Mouse (Mus musculus) stomach, embryonic 15.5 days (tissue): Measurements from ENCODE around the gene Vtn. TPM values are rescaled to one million over a fixed set of nuclear protein-coding genes. Genes with fewer than 3 reads are reported as not detected.
A peak's percentile ranks its signal among the peaks of the same experiment; 100 is the strongest.

ENCODE experiments used
- ATAC-seq: fragments of 200-750 bp; cut with Nextera tagmentation; 2 replicates; pipeline ENCODE4 v1.8.0; 2017; ENCODE audit warnings: low read depth, moderate number of reproducible peaks, moderate TSS enrichment; ENCODE audit not compliant: insufficient read depth, low FRiP score
- H3K27ac ChIP-seq: fragments of 300-500 bp; sonication (generic); 2 replicates; pipeline ENCODE4 v1.5.1; 2015; ENCODE audit warnings: mild to moderate bottlenecking, inconsistent platforms
- H3K27me3 ChIP-seq: fragments of 300-500 bp; sonication (generic); replicated peaks from 2 replicates; pipeline ENCODE4 v1.6.1; 2015; ENCODE audit warnings: inconsistent platforms
- H3K36me3 ChIP-seq: fragments of 300-500 bp; sonication (generic); 2 replicates; pipeline ENCODE4 v1.6.1; 2015; ENCODE audit warnings: inconsistent platforms
- H3K4me1 ChIP-seq: fragments of 300-500 bp; sonication (generic); 2 replicates; pipeline ENCODE4 v1.6.1; 2015; ENCODE audit warnings: inconsistent platforms
- H3K4me2 ChIP-seq: fragments of 300-500 bp; sonication (generic); 2 replicates; pipeline ENCODE4 v1.6.1; 2015; ENCODE audit warnings: mild to moderate bottlenecking, inconsistent platforms
- H3K4me3 ChIP-seq: fragments of 300-500 bp; sonication (generic); replicated peaks from 2 replicates; pipeline ENCODE4 v1.5.1; 2015; ENCODE audit warnings: inconsistent platforms
- H3K9ac ChIP-seq: fragments of 300-500 bp; sonication (generic); 2 replicates; pipeline ENCODE4 v1.6.1; 2015; ENCODE audit warnings: inconsistent platforms
- H3K9me3 ChIP-seq: fragments of 300-500 bp; sonication (generic); 2 replicates; pipeline ENCODE4 v1.6.1; 2016; ENCODE audit warnings: inconsistent platforms
- WGBS: fragments of 180-500 bp; shearing (Covaris S2); methylation state at CpG from one replicate; pipeline ENCODE4 v1.1.7; 2015; 5-methylcytosine and 5-hydroxymethylcytosine counted together
- polyA plus RNA-seq: library from polyadenylated mRNA; unstranded; fragments of >200 nt; fragmentation: Nextera tagmentation; extraction: Ambion mirVana; gene quantifications from 2 replicates; pipeline ENCODE4 v1.2.1, GENCODE M21; 2015

Gene Vtn
- polyA plus RNA-seq, 1 experiment from 2014 or later = 67.8 TPM

DNA sequence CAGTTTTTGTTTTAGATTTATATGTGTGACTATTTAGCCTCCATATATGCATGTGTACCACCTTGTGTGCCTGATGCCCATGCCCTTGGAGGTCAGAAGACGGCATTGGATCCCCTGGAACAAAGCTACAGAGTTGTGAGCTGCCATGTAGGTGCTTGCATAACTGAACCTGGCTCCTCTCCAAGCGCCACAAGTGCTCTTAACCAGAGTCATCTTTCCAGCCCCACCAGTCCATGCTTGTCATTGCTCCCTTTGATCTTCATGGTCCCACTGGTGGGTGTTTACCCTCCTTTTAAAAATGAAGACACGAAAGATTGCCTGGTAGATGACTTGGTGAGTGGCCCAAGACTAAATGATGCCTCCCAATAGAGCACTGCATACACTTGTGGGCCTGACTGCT is 41.5 kb downstream of the Vtn start:
- Histone ChIP-seq H3K9ac (no peak overlapping the region), H3K27ac (no peak overlapping the region), H3K9me3 (no peaks in the 10 kb centered on the region), H3K4me2 (no peak overlapping the region), H3K36me3 (peaks cover 25% of the 10 kb centered on the region), H3K27me3 (no peaks in the 10 kb centered on the region), H3K4me3 (no peak overlapping the region), H3K4me1 (peaks cover 11% of the 10 kb centered on the region)
- ATAC-seq = no peak
- 78% methylated on average over 3 of the region's 3 CpGs for WGBS

DNA sequence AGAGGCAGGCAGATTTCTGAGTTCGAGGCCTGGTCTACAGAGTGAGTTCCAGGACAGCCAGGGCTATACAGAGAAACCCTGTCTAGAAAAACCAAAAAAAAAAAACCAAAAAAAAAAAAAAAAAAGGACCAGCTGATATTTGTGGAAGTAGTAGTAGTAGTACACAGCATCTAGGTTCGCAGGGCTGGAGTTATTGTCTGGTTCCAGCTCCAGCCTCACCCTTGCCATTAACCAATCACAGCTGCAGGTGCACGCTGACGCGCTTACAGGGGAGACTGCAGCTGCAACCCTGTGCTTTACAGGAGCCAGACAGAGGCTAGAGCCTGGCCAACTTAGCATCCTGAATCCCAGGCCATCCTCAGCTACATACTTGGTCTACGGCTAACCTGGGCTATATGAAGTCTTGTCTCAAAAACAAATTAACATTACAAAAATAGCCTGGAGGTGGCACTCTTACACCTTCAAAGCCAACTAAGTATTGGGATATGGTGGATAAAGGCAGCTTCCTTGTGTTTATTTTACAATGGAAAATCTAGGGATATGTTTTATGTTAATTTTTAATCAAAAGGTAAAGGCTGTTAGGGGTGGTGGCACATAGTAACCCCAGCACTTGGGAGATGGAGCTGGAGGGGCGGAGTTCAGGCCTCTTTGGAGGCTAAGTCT is 45.7 kb downstream of the Vtn start:
- no peaks in the 10 kb centered on the region for H3K27me3 ChIP-seq
- H3K36me3 ChIP-seq = peaks cover 20% of the 10 kb centered on the region
- no peak for ATAC-seq
- H3K9me3 ChIP-seq = no peaks in the 10 kb centered on the region
- no peak overlapping the region for H3K4me3 ChIP-seq
- peaks cover 7% of the 10 kb centered on the region; the same call in 1 of the 2 replicates for H3K4me1 ChIP-seq
- WGBS = 94% methylated on average over 7 of the region's 7 CpGs
- H3K27ac ChIP-seq = no peak overlapping the region
- no peak overlapping the region for H3K9ac ChIP-seq
- no peak overlapping the region for H3K4me2 ChIP-seq

DNA sequence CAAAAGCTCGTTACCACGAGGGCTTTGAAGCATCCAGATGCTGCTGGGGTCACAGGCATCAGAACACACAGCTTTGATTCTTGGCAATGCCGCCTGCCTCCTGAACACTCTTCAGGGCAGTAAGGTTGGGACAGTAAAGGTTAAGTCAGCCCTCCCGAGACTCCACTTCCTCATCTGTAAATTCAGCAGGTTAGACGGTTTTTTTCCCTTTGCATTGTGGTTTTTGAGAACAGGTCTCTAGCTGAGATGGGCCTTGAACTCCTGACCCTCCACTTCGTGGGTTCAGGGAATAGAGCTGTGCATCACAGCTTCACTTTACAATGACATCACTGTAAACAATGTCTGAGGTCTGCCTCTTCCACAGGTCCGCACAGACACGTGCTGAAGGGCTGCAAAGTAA is 46.3 kb downstream of the Vtn start:
- WGBS = 53% methylated on average over 8 of the region's 8 CpGs

GRCm38 (mm10) chr11:78547718-78548460 is 49.0 kb downstream of the Vtn start:
- 73% methylated on average over 2 of the region's 2 CpGs for WGBS
- peaks cover 10% of the 10 kb centered on the region; the same call in 1 of the 2 replicates for H3K4me1 ChIP-seq
- no peak overlapping the region for H3K9ac ChIP-seq
- no peaks in the 10 kb centered on the region for H3K9me3 ChIP-seq
- no peak overlapping the region for H3K27ac ChIP-seq
- peaks cover 7% of the 10 kb centered on the region for H3K36me3 ChIP-seq
- no peak for ATAC-seq
- H3K27me3 ChIP-seq = no peaks in the 10 kb centered on the region
- 0 out of 2 replicates have a peak overlapping the region, but pooled peaks have one; percentile 75 for H3K4me3 ChIP-seq
- no peak overlapping the region for H3K4me2 ChIP-seq

More for the DNA sequence above, 46.3 kb downstream of the Vtn start:
- H3K27me3 ChIP-seq = no peaks in the 10 kb centered on the region
- no peak overlapping the region for H3K9ac ChIP-seq
- ATAC-seq = no peak
- H3K27ac ChIP-seq = no peak overlapping the region
- H3K4me3 ChIP-seq = no peak overlapping the region
- H3K4me2 ChIP-seq = no peak overlapping the region
- peaks cover 10% of the 10 kb centered on the region; the same call in 1 of the 2 replicates for H3K4me1 ChIP-seq
- no peaks in the 10 kb centered on the region for H3K9me3 ChIP-seq
- H3K36me3 ChIP-seq = peaks cover 20% of the 10 kb centered on the region

GRCm38 (mm10) chr11:78549491-78549987 is 50.6 kb downstream of the Vtn start:
- no peak for ATAC-seq
- H3K4me2 ChIP-seq = peak overlapping the region; percentile 71

DNA sequence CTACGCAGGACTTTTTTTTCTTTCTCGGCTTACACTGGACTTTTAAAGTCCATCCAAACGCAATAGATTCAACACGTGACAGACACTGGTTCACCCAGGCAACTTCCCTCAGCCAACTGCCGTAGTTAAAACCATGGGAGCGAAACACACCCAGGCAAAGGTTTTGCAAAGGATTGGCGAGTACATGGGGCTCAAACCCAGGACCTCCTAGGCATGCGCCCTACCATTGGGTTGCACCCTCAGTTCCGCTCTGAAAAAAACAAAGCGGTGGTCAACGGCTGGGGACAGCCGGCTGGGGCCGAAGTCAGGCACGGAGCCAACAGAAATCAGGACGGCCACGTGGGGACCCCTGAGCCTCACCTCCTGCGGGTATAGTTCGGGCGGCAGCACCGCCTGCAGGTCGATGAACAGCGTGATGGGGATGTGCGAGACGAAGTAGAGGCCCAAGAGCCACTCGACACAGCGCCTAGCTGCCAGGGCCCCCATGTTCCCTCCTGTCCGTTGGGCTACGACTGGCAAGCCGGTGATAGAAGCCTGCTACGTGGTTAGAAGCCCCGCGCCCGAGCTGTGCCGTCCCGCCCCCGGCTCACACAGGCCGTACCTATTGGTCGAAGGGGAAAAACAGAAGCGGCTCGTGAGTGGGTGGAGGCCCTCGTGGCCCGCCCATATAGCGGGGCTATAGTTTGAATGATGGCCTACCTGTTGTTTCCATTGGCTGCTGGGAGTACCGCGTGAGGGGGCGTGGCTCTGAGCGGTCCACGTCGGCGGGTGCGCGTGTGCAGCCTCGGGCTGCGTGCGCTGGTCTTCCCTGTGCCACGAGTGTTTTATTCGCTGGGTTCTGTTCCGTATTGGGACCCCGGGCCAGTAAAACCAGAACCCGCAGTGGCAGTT is 51.5 kb downstream of the Vtn start, which contains the start of gene Tmem97:
Gene Tmem97 (minus strand): TSS at position 610 of the 891 bp plus-strand sequence.
- H3K36me3 ChIP-seq = no peaks in the 10 kb centered on the region
- H3K4me2 ChIP-seq = peak within 1 kb of the TSS; percentile 71
- H3K9me3 ChIP-seq = no peaks in the 10 kb centered on the region
- peak; percentile 99 for ATAC-seq
- H3K27ac ChIP-seq = peak within 1 kb of the TSS; percentile 83
- peak within 1 kb of the TSS; percentile 75 for H3K4me3 ChIP-seq
- WGBS = under 1% methylated on average over 60 of the region's 60 CpGs
- peaks cover 10% of the 10 kb centered on the region; the same call in 1 of the 2 replicates for H3K4me1 ChIP-seq
- peak within 1 kb of the TSS; percentile 69; the same call in 1 of the 2 replicates for H3K9ac ChIP-seq
- no peaks in the 10 kb centered on the region for H3K27me3 ChIP-seq

More at GRCm38 (mm10) chr11:78549491-78549987, 50.6 kb downstream of the Vtn start:
- H3K27ac ChIP-seq = peak overlapping the region; percentile 83; the same call in 1 of the 2 replicates
- H3K27me3 ChIP-seq = no peaks in the 10 kb centered on the region
- H3K4me1 ChIP-seq = peaks cover 10% of the 10 kb centered on the region; the same call in 1 of the 2 replicates
- 4% methylated on average over 5 of the region's 5 CpGs for WGBS
- no peaks in the 10 kb centered on the region; the same call in 1 of the 2 replicates for H3K36me3 ChIP-seq
- H3K4me3 ChIP-seq = peak overlapping the region; percentile 75
- H3K9me3 ChIP-seq = no peaks in the 10 kb centered on the region
- peak overlapping the region; percentile 69; the same call in 1 of the 2 replicates for H3K9ac ChIP-seq

DNA sequence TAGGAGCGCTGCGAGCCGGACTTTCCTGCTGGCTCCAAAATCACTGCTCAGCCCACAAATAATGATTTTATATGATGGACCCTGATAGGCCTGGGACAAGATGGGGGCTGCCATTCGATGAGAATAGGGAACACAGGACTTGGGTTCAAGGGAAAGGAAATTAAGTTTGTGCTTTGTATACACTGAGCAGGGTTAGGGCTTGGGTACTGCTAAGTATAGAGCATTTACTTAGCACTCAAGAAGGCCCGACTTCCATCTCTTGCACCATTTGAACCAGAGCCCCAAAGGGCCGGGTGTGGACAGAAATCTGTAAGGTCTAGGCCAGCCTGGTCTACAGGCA is 52.1 kb downstream of the Vtn start:
- Histone ChIP-seq H3K36me3 (no peaks in the 10 kb centered on the region), H3K4me3 (peak overlapping the region; percentile 75), H3K9me3 (no peaks in the 10 kb centered on the region), H3K4me2 (peak overlapping the region; percentile 71), H3K27ac (peak overlapping the region; percentile 74; the same call in 1 of the 2 replicates), H3K9ac (peak overlapping the region; percentile 20; the same call in 1 of the 2 replicates), H3K4me1 (peaks cover 10% of the 10 kb centered on the region; the same call in 1 of the 2 replicates), H3K27me3 (no peaks in the 10 kb centered on the region)
- WGBS = 34% methylated on average over 6 of the region's 6 CpGs
- ATAC-seq = no peak

Other genes with a start within 250 kb of the Vtn start
- gene 2610507B11Rik, start 237.3 kb upstream of the Vtn start, polyA plus RNA-seq = 76.7 and 82.5 TPM in 2 replicates
- 0.26 and 0.37 TPM in 2 replicates for gene BC030499, start 208.2 kb upstream of the Vtn start, polyA plus RNA-seq
- gene Spag5, start 197.6 kb upstream of the Vtn start, polyA plus RNA-seq = 33.3 and 34.6 TPM in 2 replicates
- 24.1 and 24.5 TPM in 2 replicates for gene Aldoc, start 176.1 kb upstream of the Vtn start, polyA plus RNA-seq
- 67.8 and 75.7 TPM in 2 replicates for gene Pigs, start 170.7 kb upstream of the Vtn start, polyA plus RNA-seq
- 34.1 and 34.8 TPM in 2 replicates for gene Unc119, start 155.6 kb upstream of the Vtn start, polyA plus RNA-seq
- gene Foxn1, start 112.5 kb upstream of the Vtn start, polyA plus RNA-seq = 0.63 and 0.90 TPM in 2 replicates
- 0.26 and 0.51 TPM in 2 replicates for gene Slc13a2, start 76.9 kb upstream of the Vtn start, polyA plus RNA-seq
- gene Slc46a1, start 33.4 kb upstream of the Vtn start, polyA plus RNA-seq = 11.9 and 12.4 TPM in 2 replicates
- gene Sarm1, start 1.3 kb upstream of the Vtn start, polyA plus RNA-seq = 2.6 and 3.3 TPM in 2 replicates
- gene Sebox, start 4.4 kb downstream of the Vtn start, polyA plus RNA-seq = not detected in 2 replicates
- gene Tmem199, start 13.1 kb downstream of the Vtn start, polyA plus RNA-seq = 45.5 and 47.2 TPM in 2 replicates
- gene Poldip2, start 13.1 kb downstream of the Vtn start, polyA plus RNA-seq = 131 and 145 TPM in 2 replicates
- 66.3 and 73.6 TPM in 2 replicates for gene Tnfaip1, start 37.2 kb downstream of the Vtn start, polyA plus RNA-seq
- 142 and 147 TPM in 2 replicates for gene Ift20, start 37.3 kb downstream of the Vtn start, polyA plus RNA-seq
- 244 and 293 TPM in 2 replicates for gene Tmem97, start 51.7 kb downstream of the Vtn start, polyA plus RNA-seq
- gene Nlk, start 198.3 kb downstream of the Vtn start, polyA plus RNA-seq = 9.2 and 11.8 TPM in 2 replicates